Mouse (Mus musculus) erythroblast, embryonic 14.5 days (primary cell): ENCODE results near the gene Fam107a. TPM values are rescaled to one million over a fixed set of nuclear protein-coding genes. Genes with fewer than 3 reads are reported as not detected.

ENCODE experiments used
- H3K27me3 ChIP-seq: 2 replicates; pipeline ENCODE4 v1.6.1; 2012; ENCODE audit warnings: inconsistent platforms; ENCODE audit not compliant: control insufficient read depth
- H3K36me3 ChIP-seq: 2 replicates; pipeline ENCODE4 v1.6.1; 2012; ENCODE audit warnings: mild to moderate bottlenecking, inconsistent platforms; ENCODE audit not compliant: control insufficient read depth
- H3K4me1 ChIP-seq: 2 replicates; pipeline ENCODE4 v1.6.1; 2012; ENCODE audit warnings: inconsistent platforms; ENCODE audit not compliant: control insufficient read depth
- H3K4me3 ChIP-seq: replicated peaks from 2 replicates; pipeline ENCODE3; 2012; ENCODE audit warnings: moderate library complexity, mild to moderate bottlenecking, inconsistent platforms
- H3K9me3 ChIP-seq: 2 replicates; pipeline ENCODE4 v1.6.1; 2012; ENCODE audit warnings: low read length, inconsistent platforms, mixed read lengths; ENCODE audit not compliant: control insufficient read depth
- GATA1 ChIP-seq: IDR thresholded peaks from 2 replicates; pipeline ENCODE4 v1.6.1; 2012; ENCODE audit warnings: low read length, inconsistent platforms, mixed read lengths
- TAL1 ChIP-seq: IDR thresholded peaks from 3 replicates; pipeline ENCODE4 v1.6.1; 2012; ENCODE audit warnings: low read length, inconsistent platforms, mixed read lengths
- polyA plus RNA-seq: library from polyadenylated mRNA; stranded (reverse); fragments of >175 nt; gene quantifications from 2 replicates; pipeline ENCODE4 v1.2.3, GENCODE M21; 2012

The Fam107a gene
- polyA plus RNA-seq, 1 experiment: not detected

DNA sequence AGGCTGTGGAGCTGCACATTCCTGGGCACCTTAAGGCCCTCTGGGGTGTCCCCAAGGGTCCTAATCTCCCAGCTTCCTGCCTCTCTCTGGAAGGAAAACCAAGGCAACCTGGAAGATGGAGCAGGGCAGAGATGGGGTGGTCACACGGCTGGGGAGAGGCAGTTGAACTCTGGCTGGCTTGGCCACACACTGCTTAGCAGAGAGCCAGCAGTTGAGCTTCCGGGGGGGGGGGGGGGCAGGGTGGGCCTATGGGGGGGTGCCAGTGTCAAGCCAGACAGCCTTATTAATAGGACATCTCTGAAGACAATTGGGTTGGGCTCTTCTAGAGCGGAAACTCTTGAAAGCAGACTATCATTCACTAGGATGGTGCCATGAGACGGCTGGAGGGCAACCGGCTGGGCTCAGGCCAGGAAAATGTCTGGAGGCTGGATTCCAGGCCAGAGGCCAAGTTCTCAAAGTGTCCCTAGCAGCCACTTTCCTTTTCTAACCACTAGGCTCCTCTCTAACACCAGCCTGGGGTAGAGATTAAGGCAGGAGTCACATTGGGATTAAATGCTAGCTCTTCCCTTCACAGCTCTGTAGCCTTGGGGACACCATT is 24.8 kb upstream of the Fam107a start:
- no peak overlapping the region for H3K4me3 ChIP-seq
- H3K27me3 ChIP-seq: no peaks in the 10 kb centered on the region
- H3K36me3 ChIP-seq: no peaks in the 10 kb centered on the region
- peaks cover 4% of the 10 kb centered on the region for H3K4me1 ChIP-seq
- no peak for TF ChIP-seq TAL1
- TF ChIP-seq GATA1: no peak
- no peaks in the 10 kb centered on the region for H3K9me3 ChIP-seq

DNA sequence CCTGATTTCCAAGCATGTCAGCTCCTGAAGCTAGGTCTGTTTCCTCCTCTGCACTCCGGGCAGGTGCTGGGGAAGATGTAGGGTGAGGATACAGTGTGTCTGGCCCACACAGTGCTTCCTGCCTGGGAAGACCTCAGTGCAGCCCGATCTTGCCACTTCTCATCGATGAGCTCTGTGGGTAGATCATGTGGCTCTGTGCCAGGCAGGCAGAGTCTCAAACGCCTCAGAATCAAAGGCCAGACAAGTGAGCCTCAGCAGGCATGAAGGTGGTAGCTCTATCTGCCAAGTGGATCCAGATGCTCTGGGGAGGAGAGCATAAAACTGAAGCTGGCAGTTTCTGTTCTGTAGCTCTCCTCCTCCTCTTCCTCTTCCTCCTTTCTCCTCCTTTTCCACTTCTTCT is 22.4 kb upstream of the Fam107a start:
- no peaks in the 10 kb centered on the region for H3K36me3 ChIP-seq
- TF ChIP-seq GATA1 (no peak), TAL1 (no peak)
- no peaks in the 10 kb centered on the region for H3K27me3 ChIP-seq
- H3K4me1 ChIP-seq: peaks cover 4% of the 10 kb centered on the region
- H3K9me3 ChIP-seq: peaks cover 3% of the 10 kb centered on the region
- H3K4me3 ChIP-seq: no peak overlapping the region

DNA sequence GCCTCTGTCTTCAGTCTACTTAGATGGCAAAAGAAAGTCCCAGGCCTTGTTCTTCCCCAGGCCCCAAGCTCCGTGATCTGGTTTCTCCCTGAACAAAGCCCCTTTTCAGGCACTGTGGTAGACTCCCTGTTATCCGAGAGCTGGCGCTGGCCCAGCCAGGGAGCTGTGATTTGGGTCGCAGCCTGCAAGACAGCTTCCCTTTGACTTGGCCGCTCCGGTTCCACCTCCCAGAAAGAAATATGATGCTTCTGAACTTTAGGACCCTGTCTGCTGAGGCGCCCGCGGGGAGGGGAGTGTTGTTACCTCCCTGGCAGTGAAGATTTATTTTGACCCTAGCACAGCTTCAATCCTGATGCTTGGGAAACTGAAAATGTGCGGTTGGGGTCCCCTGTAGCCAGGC is 18.1 kb upstream of the Fam107a start:
- H3K4me3 ChIP-seq: no peak overlapping the region
- TF ChIP-seq TAL1 (no peak), GATA1 (no peak)

DNA sequence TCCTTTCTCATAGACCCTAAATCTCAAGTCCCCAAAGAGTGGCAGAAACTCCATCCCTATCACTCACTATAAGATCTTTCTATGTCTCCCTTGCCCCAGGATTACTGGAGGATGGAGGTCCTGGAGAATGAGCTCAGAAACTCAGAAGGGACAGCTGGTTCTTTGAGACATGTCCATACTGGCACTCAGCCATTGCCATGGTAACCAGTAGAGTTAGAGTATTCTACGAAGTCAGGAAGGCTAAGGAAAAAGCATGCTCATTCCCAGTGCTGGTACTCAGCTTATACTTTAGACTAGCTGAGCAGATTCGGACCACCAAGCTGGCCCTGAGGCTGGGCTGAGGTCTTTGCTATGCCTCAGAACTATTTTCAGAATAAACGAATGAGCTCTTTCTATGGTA is 16.7 kb upstream of the Fam107a start:
- no peak overlapping the region for H3K4me3 ChIP-seq
- H3K9me3 ChIP-seq: peaks cover 3% of the 10 kb centered on the region
- no peaks in the 10 kb centered on the region for H3K36me3 ChIP-seq
- no peaks in the 10 kb centered on the region for H3K4me1 ChIP-seq
- H3K27me3 ChIP-seq: no peaks in the 10 kb centered on the region
- TF ChIP-seq GATA1: no peak
- no peak for TF ChIP-seq TAL1

More for the DNA sequence above, 18.1 kb upstream of the Fam107a start:
- H3K36me3 ChIP-seq: no peaks in the 10 kb centered on the region
- H3K9me3 ChIP-seq: peaks cover 3% of the 10 kb centered on the region
- no peaks in the 10 kb centered on the region for H3K4me1 ChIP-seq
- H3K27me3 ChIP-seq: no peaks in the 10 kb centered on the region

DNA sequence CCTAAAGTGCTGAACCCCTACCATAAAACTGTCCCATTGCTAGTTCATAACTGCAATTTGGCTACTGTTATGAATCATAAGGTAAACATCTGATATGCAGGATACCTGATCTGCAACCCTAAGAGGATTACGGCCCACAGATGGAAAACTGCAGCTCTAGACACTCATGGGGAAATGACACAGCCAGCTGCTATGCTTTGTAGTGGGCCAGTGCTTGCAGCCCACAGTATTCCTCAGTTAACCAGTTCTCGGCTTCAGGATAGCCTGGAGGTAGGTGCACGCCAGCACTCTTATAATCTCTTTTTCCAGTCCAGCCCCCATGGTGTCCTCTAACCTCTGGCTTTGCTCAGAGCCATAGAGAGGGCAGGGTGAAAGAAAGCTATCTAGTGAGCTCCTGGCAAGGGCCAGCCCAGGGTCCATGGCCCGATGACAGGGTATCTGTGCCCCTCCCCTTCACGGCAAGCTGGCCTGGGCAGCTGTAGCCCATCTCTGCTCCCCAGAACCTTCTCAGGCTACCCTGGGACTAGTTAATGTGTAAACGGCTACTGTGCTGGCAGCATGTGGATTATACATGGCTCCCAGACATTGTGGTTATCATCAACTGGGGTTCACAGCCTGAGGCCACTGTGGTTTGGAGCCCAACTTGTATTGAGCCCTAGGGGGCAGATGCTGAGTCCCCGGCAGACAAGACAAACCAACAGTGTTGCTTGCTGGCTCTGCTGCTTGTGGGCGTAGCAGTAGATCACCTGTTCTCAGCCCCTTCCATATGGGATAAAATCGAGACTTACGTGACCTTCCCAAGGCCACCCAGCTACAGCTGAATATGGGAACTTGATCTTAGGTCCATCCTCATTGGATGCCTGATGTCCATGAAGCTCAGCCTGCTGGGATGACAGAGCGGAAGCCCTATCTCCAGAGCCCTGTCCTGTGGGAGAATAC is 14.8 kb upstream of the Fam107a start:
- Histone ChIP-seq H3K4me1 (no peaks in the 10 kb centered on the region), H3K36me3 (no peaks in the 10 kb centered on the region), H3K4me3 (no peak overlapping the region), H3K9me3 (peaks cover 3% of the 10 kb centered on the region), H3K27me3 (no peaks in the 10 kb centered on the region)
- TF ChIP-seq GATA1 (no peak), TAL1 (no peak)

DNA sequence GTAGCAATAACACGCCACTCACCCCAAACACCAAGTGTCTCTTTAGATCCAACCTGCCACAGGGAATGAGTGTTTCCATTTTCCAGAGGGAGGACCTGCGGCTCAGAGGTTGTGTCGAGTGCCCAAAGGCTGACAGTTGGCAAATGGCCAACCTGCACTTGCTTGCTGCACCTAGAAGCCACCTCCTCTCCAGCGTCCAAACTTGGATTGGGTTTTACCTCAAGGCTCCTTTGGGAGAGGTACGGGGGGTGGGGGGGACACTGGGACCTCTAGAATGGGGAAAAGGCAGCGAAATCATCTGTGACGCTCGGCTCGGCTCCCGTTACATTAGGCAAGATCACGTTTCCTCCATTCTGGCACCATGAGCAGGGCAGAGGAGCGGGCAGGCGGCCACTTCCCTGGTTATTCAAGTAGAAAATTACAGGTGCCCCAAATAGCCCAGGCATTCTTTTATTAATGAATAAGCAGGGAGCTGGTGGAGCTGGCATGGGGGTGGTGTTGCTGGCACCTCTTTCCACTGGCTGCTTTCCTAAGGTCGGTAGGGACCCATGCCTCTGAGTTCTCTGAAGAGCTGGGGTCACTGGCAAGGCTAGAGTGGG is 13.6 kb upstream of the Fam107a start:
- Histone ChIP-seq H3K4me3 (no peak overlapping the region), H3K36me3 (no peaks in the 10 kb centered on the region), H3K4me1 (no peaks in the 10 kb centered on the region), H3K27me3 (no peaks in the 10 kb centered on the region), H3K9me3 (no peaks in the 10 kb centered on the region)
- no peak for TF ChIP-seq TAL1
- no peak for TF ChIP-seq GATA1

DNA sequence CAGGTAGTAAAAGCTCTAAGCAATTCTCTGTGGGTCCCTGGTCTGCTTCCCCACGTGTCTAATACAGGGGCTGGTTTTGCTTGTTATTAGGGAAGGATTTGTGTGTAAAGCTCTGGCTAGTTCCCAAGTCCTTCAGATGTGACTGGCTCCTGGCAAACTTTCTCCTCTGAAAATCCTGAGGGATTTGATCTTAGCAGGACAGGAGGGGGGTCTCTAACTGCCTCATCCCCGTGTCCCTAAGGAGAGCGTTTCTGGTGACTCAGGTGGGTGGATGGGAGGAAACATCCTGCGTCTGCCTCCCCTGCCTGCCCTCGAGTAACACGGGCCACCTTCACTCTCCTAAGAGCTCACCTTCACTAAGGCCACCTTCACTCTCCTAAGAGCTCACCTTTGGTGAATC is 12.6 kb upstream of the Fam107a start:
- Histone ChIP-seq H3K4me1 (no peaks in the 10 kb centered on the region), H3K9me3 (no peaks in the 10 kb centered on the region), H3K27me3 (no peaks in the 10 kb centered on the region), H3K4me3 (no peak overlapping the region), H3K36me3 (no peaks in the 10 kb centered on the region)
- TF ChIP-seq TAL1 (no peak), GATA1 (no peak)

DNA sequence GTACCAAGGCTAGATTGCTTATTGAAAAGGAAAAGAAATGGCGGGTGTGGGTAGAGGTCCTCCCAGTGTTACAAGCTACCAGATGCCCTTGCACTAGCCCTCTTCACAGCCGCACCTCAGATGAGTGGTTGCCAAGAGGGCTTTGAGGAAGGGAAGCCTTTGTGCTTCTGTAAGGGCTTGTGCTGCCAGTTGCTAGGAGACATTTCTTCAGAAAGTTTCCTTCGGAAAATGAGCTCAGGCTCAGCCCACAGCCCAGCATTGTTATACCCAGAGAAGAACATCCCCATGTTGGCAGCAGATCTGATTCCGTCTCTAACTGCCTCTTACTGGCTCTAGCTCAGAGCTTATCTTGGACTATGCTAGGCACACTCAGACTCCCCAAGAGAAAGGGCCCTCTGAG is 11.7 kb upstream of the Fam107a start:
- no peaks in the 10 kb centered on the region for H3K4me1 ChIP-seq
- H3K4me3 ChIP-seq: no peak overlapping the region
- no peaks in the 10 kb centered on the region for H3K36me3 ChIP-seq
- no peaks in the 10 kb centered on the region for H3K9me3 ChIP-seq
- no peaks in the 10 kb centered on the region for H3K27me3 ChIP-seq
- TF ChIP-seq GATA1 (no peak), TAL1 (no peak)

DNA sequence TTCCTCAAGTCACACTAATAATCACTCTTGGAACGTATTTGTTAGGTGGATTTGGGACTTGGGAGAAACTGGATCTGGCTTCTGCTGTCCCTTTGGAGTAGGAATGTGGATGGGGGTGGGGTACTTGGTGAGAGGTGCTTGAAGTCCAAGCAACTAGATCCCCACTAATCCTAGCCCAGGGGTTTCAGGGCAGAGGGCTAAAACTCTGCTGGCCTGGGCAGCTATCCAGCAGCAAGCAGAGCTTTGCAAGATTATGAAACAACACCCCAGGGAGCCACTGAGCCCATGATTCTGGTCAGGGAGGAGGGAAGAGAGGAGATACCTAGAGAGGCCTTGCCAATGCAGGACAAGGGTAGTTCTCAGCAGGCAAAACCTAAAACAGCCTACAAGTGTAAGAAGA is 9.5 kb upstream of the Fam107a start:
- no peaks in the 10 kb centered on the region for H3K4me1 ChIP-seq
- TF ChIP-seq TAL1 (no peak), GATA1 (no peak)
- no peaks in the 10 kb centered on the region for H3K36me3 ChIP-seq
- H3K27me3 ChIP-seq: no peaks in the 10 kb centered on the region
- H3K4me3 ChIP-seq: no peak overlapping the region
- no peaks in the 10 kb centered on the region for H3K9me3 ChIP-seq
